Mouse (Mus musculus) liver, embryonic 14.5 days (tissue): ENCODE data around the gene Plekha1.

Source experiments
- CTCF ChIP-seq: IDR thresholded peaks from 2 replicates; pipeline ENCODE4 v1.5.1; 2016; ENCODE audit warnings: antibody characterized with exemption, low read depth, control low read depth
- EP300 ChIP-seq: IDR thresholded peaks from 2 replicates; pipeline ENCODE4 v1.6.1; 2016; ENCODE audit warnings: antibody characterized with exemption, low read depth

GRCm38 (mm10) chr7:130935421-130935792, 69.9 kb downstream of the Plekha1 start:
- TF ChIP-seq CTCF (no peak), EP300 (no peak)
